Mouse (Mus musculus) liver, embryonic 15.5 days (tissue): ENCODE data around the gene Rasgrp2. TPM values are rescaled to one million over a fixed set of nuclear protein-coding genes. Genes with fewer than 3 reads are reported as not detected.

Experiments used
- ATAC-seq: fragments of 200-750 bp; cut with Nextera tagmentation; 2 replicates; pipeline ENCODE4 v1.8.0; 2017; ENCODE audit warnings: moderate number of reproducible peaks, mild to moderate bottlenecking, moderate library complexity; ENCODE audit not compliant: insufficient read depth
- H3K27ac ChIP-seq: fragments of 300-500 bp; sonication (generic); replicated peaks from 2 replicates; pipeline ENCODE4 v1.5.1; 2015; ENCODE audit warnings: mild to moderate bottlenecking, inconsistent platforms
- H3K27me3 ChIP-seq: fragments of 300-500 bp; sonication (generic); 2 replicates; pipeline ENCODE4 v1.6.1; 2015; ENCODE audit warnings: mild to moderate bottlenecking, inconsistent platforms
- H3K36me3 ChIP-seq: fragments of 300-500 bp; sonication (generic); replicated peaks from 2 replicates; pipeline ENCODE4 v1.6.1; 2015; ENCODE audit warnings: moderate library complexity, mild to moderate bottlenecking, inconsistent platforms
- H3K4me1 ChIP-seq: fragments of 300-500 bp; sonication (generic); replicated peaks from 2 replicates; pipeline ENCODE4 v1.6.1; 2015; ENCODE audit warnings: inconsistent platforms
- H3K4me2 ChIP-seq: fragments of 300-500 bp; sonication (generic); 2 replicates; pipeline ENCODE4 v1.6.1; 2015; ENCODE audit warnings: moderate library complexity, mild to moderate bottlenecking, inconsistent platforms
- H3K4me3 ChIP-seq: fragments of 300-500 bp; sonication (generic); replicated peaks from 2 replicates; pipeline ENCODE4 v1.5.1; 2015; ENCODE audit warnings: mild to moderate bottlenecking, inconsistent platforms
- H3K9ac ChIP-seq: fragments of 300-500 bp; sonication (generic); 2 replicates; pipeline ENCODE4 v1.6.1; 2015; ENCODE audit warnings: moderate library complexity, mild to moderate bottlenecking, inconsistent platforms
- H3K9me3 ChIP-seq: fragments of 300-500 bp; sonication (generic); replicated peaks from 2 replicates; pipeline ENCODE4 v1.6.1; 2016; ENCODE audit warnings: inconsistent platforms
- WGBS: fragments of 180-500 bp; shearing (Covaris S2); methylation state at CpG from one replicate; pipeline ENCODE4 v1.1.7; 2015; ENCODE audit warnings: mixed read lengths; ENCODE audit not compliant: insufficient replicate concordance; 5-methylcytosine and 5-hydroxymethylcytosine counted together
- polyA plus RNA-seq: library from polyadenylated mRNA; unstranded; fragments of >200 nt; fragmentation: Nextera tagmentation; extraction: Ambion mirVana; gene quantifications from 2 replicates; pipeline ENCODE4 v1.2.1, GENCODE M21; 2015

The Rasgrp2 gene
- polyA plus RNA-seq, 1 experiment from 2014 or later = 88.4 TPM

GRCm38 (mm10) chr19:6464306-6465071 is 65.3 kb downstream of the Rasgrp2 start:
- Histone ChIP-seq H3K4me3 (no peak overlapping the region), H3K9ac (no peak overlapping the region), H3K27ac (no peak overlapping the region), H3K4me1 (no peaks in the 10 kb centered on the region), H3K9me3 (no peaks in the 10 kb centered on the region), H3K36me3 (no peaks in the 10 kb centered on the region), H3K4me2 (no peak overlapping the region), H3K27me3 (peaks cover 22% of the 10 kb centered on the region)
- no peak for ATAC-seq
- WGBS = 49% methylated on average over 10 of the region's 10 CpGs

Other genes starting within 250 kb of the Rasgrp2 start
- gene Majin, start 215.0 kb upstream of the Rasgrp2 start, polyA plus RNA-seq = not detected in 2 replicates
- 0.15 and 0.28 TPM in 2 replicates for gene Gpha2, start 173.0 kb upstream of the Rasgrp2 start, polyA plus RNA-seq
- gene Ppp2r5b, start 163.5 kb upstream of the Rasgrp2 start, polyA plus RNA-seq = 3.3 and 5.0 TPM in 2 replicates
- gene Atg2a, start 157.7 kb upstream of the Rasgrp2 start, polyA plus RNA-seq = 4.7 and 5.8 TPM in 2 replicates
- 64.0 and 69.3 TPM in 2 replicates for gene Ehd1, start 122.6 kb upstream of the Rasgrp2 start, polyA plus RNA-seq
- 0.21 and 0.38 TPM in 2 replicates for gene Cdc42bpg, start 92.9 kb upstream of the Rasgrp2 start, polyA plus RNA-seq
- gene Men1, start 64.4 kb upstream of the Rasgrp2 start, polyA plus RNA-seq = 25.1 and 25.4 TPM in 2 replicates
- gene Map4k2, start 58.2 kb upstream of the Rasgrp2 start, polyA plus RNA-seq = 7.7 and 9.1 TPM in 2 replicates
- gene Sf1, start 35.6 kb upstream of the Rasgrp2 start, polyA plus RNA-seq = 64.3 and 68.8 TPM in 2 replicates
- 6.4 and 9.2 TPM in 2 replicates for gene Pygm, start 14.9 kb upstream of the Rasgrp2 start, polyA plus RNA-seq
- gene Nrxn2, start 19.4 kb downstream of the Rasgrp2 start, polyA plus RNA-seq = 0.39 and 0.51 TPM in 2 replicates
- not detected in 2 replicates for gene Slc22a12, start 143.7 kb downstream of the Rasgrp2 start, polyA plus RNA-seq